Mouse (Mus musculus) liver, embryonic 14.5 days (tissue): ENCODE data around the gene Angptl8. TPM values are rescaled to one million over a fixed set of nuclear protein-coding genes. Genes with fewer than 3 reads are reported as not detected.

Source experiments
- ATAC-seq: fragments of 200-750 bp; cut with Nextera tagmentation; 2 replicates; pipeline ENCODE4 v1.8.0; 2017; ENCODE audit warnings: moderate number of reproducible peaks, mild to moderate bottlenecking, moderate library complexity; ENCODE audit not compliant: insufficient read depth
- DNase-seq, 3 experiments: peaks; one replicate each; pipeline ENCODE4 v3.0.0-alpha.2; 2012 to 2013; ENCODE audit warnings: low read depth in 3 of 3, low spot score in 3 of 3
- H3K27ac ChIP-seq: fragments of 300-500 bp; sonication (generic); 2 replicates; pipeline ENCODE4 v1.5.1; 2014; ENCODE audit warnings: moderate library complexity, mild to moderate bottlenecking, control low read depth, inconsistent platforms
- H3K27me3 ChIP-seq: fragments of 300-500 bp; sonication (generic); 2 replicates; pipeline ENCODE4 v1.6.1; 2014; ENCODE audit warnings: mild to moderate bottlenecking, low read length, moderate library complexity; ENCODE audit not compliant: control insufficient read depth, insufficient read depth
- H3K36me3 ChIP-seq: fragments of 300-500 bp; sonication (generic); replicated peaks from 2 replicates; pipeline ENCODE4 v1.6.1; 2014; ENCODE audit warnings: low read depth; ENCODE audit not compliant: control insufficient read depth, insufficient read depth
- H3K4me1 ChIP-seq, 2 experiments: fragments of 200-500 bp in 1 of 2; fragments of 300-500 bp in 1 of 2; sonication (generic) in 1 of 2; replicated peaks; 2 replicates each; pipeline ENCODE4 v1.6.1; 2012 to 2014; ENCODE audit warnings: antibody characterized with exemption in 1 of 2, inconsistent platforms in 1 of 2, low read length in 1 of 2; ENCODE audit not compliant: control insufficient read depth in 2 of 2, insufficient read depth in 2 of 2
- H3K4me2 ChIP-seq: fragments of 300-500 bp; sonication (generic); 2 replicates; pipeline ENCODE4 v1.6.1; 2014; ENCODE audit warnings: low read depth, mild to moderate bottlenecking, control low read depth, moderate library complexity
- H3K4me3 ChIP-seq, 2 experiments: fragments of 200-500 bp in 1 of 2; fragments of 300-500 bp in 1 of 2; sonication (generic) in 1 of 2; 2 replicates each; pipeline ENCODE4 v1.5.1; 2012 to 2014; ENCODE audit warnings: low read depth in 2 of 2, low read length in 2 of 2, mild to moderate bottlenecking in 2 of 2, control low read depth in 1 of 2, inconsistent platforms in 1 of 2, moderate library complexity in 1 of 2; ENCODE audit not compliant: insufficient read depth in 1 of 2
- H3K9ac ChIP-seq: fragments of 300-500 bp; sonication (generic); replicated peaks from 2 replicates; pipeline ENCODE4 v1.6.1; 2014; ENCODE audit warnings: mild to moderate bottlenecking, control low read depth, moderate library complexity
- H3K9me3 ChIP-seq: fragments of 300-500 bp; sonication (generic); 2 replicates; pipeline ENCODE4 v1.6.1; 2016; ENCODE audit warnings: low read length, mixed read lengths; ENCODE audit not compliant: control insufficient read depth
- CTCF ChIP-seq: IDR thresholded peaks from 2 replicates; pipeline ENCODE4 v1.5.1; 2016; ENCODE audit warnings: antibody characterized with exemption, low read depth, control low read depth
- EP300 ChIP-seq: IDR thresholded peaks from 2 replicates; pipeline ENCODE4 v1.6.1; 2016; ENCODE audit warnings: antibody characterized with exemption, low read depth
- WGBS: fragments of 180-500 bp; shearing (Covaris S2); extraction: QIAGEN DNeasy Blood & Tissue Kit; methylation state at CpG from one replicate; pipeline ENCODE4 v1.1.7; 2014; ENCODE audit not compliant: insufficient replicate concordance; 5-methylcytosine and 5-hydroxymethylcytosine counted together
- polyA plus RNA-seq, 2 experiments: library from polyadenylated mRNA; depleted of rRNA in 1 of 2; stranded (reverse) in 1 of 2; unstranded in 1 of 2; fragments of >200 nt; fragmentation: Nextera tagmentation in 1 of 2; extraction: Ambion mirVana in 1 of 2; gene quantifications; 2 replicates each; pipeline versions ENCODE4 v1.2.1 to v1.2.3; 2012 to 2014

Gene Angptl8
- polyA plus RNA-seq, 2 experiments, result 19.6 to 20.4 TPM

- no peaks in the 10 kb centered on the region for H3K9me3 ChIP-seq
- ATAC-seq (no peak), DNase-seq (no peak)
- no peak overlapping the region for H3K4me3 ChIP-seq
- no peaks in the 10 kb centered on the region for H3K27me3 ChIP-seq
- WGBS, result 56% methylated on average over 6 of the region's 6 CpGs
- TF ChIP-seq EP300 (no peak), CTCF (no peak)
- no peak overlapping the region for H3K9ac ChIP-seq
- no peaks in the 10 kb centered on the region for H3K4me1 ChIP-seq
- H3K36me3 ChIP-seq, result no peaks in the 10 kb centered on the region
- no peak overlapping the region for H3K27ac ChIP-seq
- no peak overlapping the region for H3K4me2 ChIP-seq
Measured at GRCm38 (mm10) chr9:21818561-21818960, 16.7 kb upstream of the Angptl8 start.

- Histone ChIP-seq H3K4me1 (no peaks in the 10 kb centered on the region), H3K4me3 (no peak overlapping the region), H3K27me3 (no peaks in the 10 kb centered on the region), H3K36me3 (no peaks in the 10 kb centered on the region), H3K27ac (no peak overlapping the region), H3K9ac (no peak overlapping the region), H3K9me3 (no peaks in the 10 kb centered on the region), H3K4me2 (no peak overlapping the region)
- no peak for ATAC-seq
- no peak for DNase-seq
- TF ChIP-seq EP300 (no peak), CTCF (no peak)
- 65% methylated on average over 2 of the region's 2 CpGs for WGBS
Measured at GRCm38 (mm10) chr9:21819181-21819729, 16.1 kb upstream of the Angptl8 start.

- no peak overlapping the region for H3K27ac ChIP-seq
- ATAC-seq, result no peak
- H3K4me1 ChIP-seq, result no peaks in the 10 kb centered on the region
- H3K4me3 ChIP-seq, result no peak overlapping the region
- H3K27me3 ChIP-seq, result no peaks in the 10 kb centered on the region
- no peak overlapping the region for H3K4me2 ChIP-seq
- DNase-seq, result no peak
- H3K36me3 ChIP-seq, result no peaks in the 10 kb centered on the region
- H3K9ac ChIP-seq, result no peak overlapping the region
- 71% methylated on average over 12 of the region's 12 CpGs for WGBS
- no peak for TF ChIP-seq EP300
- no peaks in the 10 kb centered on the region for H3K9me3 ChIP-seq
Measured at GRCm38 (mm10) chr9:21820183-21820582, 15.1 kb upstream of the Angptl8 start.

- no peak for TF ChIP-seq EP300
- TF ChIP-seq CTCF, result no peak
- Histone ChIP-seq H3K4me1 (no peaks in the 10 kb centered on the region), H3K4me2 (no peak overlapping the region), H3K27me3 (no peaks in the 10 kb centered on the region), H3K36me3 (no peaks in the 10 kb centered on the region), H3K9me3 (no peaks in the 10 kb centered on the region), H3K4me3 (no peak overlapping the region), H3K27ac (no peak overlapping the region), H3K9ac (no peak overlapping the region)
- no peak for ATAC-seq
- DNase-seq, result no peak
- WGBS, result 62% methylated on average over 6 of the region's 6 CpGs
Measured at GRCm38 (mm10) chr9:21822686-21823085, 12.6 kb upstream of the Angptl8 start.

- 54% methylated on average over 4 of the region's 4 CpGs for whole genome bisulfite sequencing
- ATAC-seq, result no peak
- no peak for DNase-seq
- Histone ChIP-seq H3K4me1 (no peaks in the 10 kb centered on the region), H3K36me3 (no peaks in the 10 kb centered on the region), H3K4me2 (no peak overlapping the region), H3K4me3 (no peak overlapping the region), H3K9me3 (no peaks in the 10 kb centered on the region), H3K27ac (no peak overlapping the region), H3K27me3 (no peaks in the 10 kb centered on the region), H3K9ac (no peak overlapping the region)
- TF ChIP-seq EP300, result no peak
- TF ChIP-seq CTCF, result no peak
Measured at GRCm38 (mm10) chr9:21823957-21824356, 11.4 kb upstream of the Angptl8 start.
